Mouse (Mus musculus): ENCODE results near the gene Dido1. TPM values are rescaled to one million over a fixed set of nuclear protein-coding genes. Genes with fewer than 3 reads are reported as not detected.
A peak's percentile ranks its signal among the peaks of the same experiment; 100 is the strongest.

Gene Dido1
- polyA plus RNA-seq, 2 experiments: 26.4 to 39.7 TPM

DNA sequence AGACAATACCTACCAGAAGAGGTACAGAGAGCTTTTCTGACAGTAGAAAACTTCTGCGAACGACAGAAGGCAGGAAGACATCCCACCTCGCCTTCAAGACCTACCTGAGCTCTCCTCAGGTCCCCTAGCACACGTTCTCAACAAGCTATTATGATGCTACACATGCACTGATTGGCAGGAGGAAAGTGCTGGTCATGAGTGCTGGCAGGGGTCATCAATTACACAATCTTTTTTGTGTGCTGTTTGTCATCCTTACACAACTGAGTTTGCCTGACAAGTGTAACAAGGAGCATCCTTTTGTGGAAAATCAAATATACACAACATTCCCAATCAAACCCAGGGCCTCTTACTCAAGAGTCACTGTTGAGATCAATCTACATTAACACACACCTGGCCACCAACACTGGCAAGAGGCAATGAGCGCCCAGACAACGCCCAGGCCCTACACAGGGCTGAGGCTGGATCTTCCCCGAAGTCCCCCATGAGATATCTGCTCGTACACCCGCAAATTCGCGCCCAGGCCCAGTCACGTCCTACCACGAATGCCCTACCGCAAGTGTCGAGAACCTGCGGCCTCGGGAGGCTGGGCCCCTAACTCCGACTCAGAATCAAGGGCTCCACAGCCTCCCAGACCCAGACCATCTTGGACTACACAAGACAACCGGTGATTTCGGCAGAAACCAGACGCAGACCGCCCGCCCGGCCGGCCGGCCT is 8.6 kb downstream of the Dido1 start:
- peak overlapping the region; percentile 92 for H3K27ac ChIP-seq (replicated peaks; ENCODE audit: low read depth, low read length)

DNA sequence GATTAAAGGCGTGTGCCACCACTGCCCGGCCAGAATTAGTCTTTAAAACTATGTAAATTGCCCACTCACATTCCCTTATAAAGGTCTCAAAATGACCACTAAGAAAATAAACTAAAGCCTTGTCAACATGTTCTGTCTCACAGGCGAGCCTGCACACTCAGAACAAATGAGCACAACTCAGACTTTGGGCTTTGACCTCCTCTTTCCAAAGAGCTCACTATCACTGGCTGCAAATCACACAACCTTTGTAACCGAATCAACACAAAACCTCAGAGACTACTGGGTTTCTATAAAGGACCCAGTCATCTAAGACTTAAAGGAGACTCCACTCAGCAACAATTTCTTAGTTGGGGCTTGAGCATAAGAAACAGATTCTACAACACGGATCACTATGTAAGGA is 9.3 kb downstream of the Dido1 start:
- Histone ChIP-seq H3K36me3 (ENCODE audit: control insufficient read depth, insufficient read depth, low read length) (no peaks in the 10 kb centered on the region), H3K4me3 (replicated peaks; ENCODE audit: low read length) (peak overlapping the region; percentile 93), H3K9ac (ENCODE audit: low read depth, low read length, severe bottlenecking) (peak overlapping the region; percentile 97), H3K27me3 (ENCODE audit: control insufficient read depth, insufficient read depth, low read length) (no peaks in the 10 kb centered on the region), H3K4me1 (ENCODE audit: control insufficient read depth, insufficient read depth, low read length) (peaks cover 25% of the 10 kb centered on the region), H3K4me2 (replicated peaks; ENCODE audit: low read depth, low read length, severe bottlenecking) (peak overlapping the region; percentile 94), H3K9me3 (ENCODE audit: control insufficient read depth, low read length) (no peaks in the 10 kb centered on the region), H3K27ac (replicated peaks; ENCODE audit: low read depth, low read length) (no peak overlapping the region)
- 77% methylated on average over 5 of the region's 5 CpGs for WGBS
- no peak for DNase-seq (ENCODE audit: low spot score)
- ATAC-seq (ENCODE audit: low FRiP score, low read depth): no peak
- TF ChIP-seq POLR2A (IDR thresholded peaks at IDR 0.05; ENCODE audit: borderline replicate concordance, extremely low read depth, insufficient read depth, insufficient read length): no peak

More for the DNA sequence above, 8.6 kb downstream of the Dido1 start:
- DNase-seq (ENCODE audit: low spot score) (peak; percentile 26), ATAC-seq (ENCODE audit: low FRiP score, low read depth) (no peak)
- 7% methylated on average over 23 of the region's 26 CpGs for WGBS
- Histone ChIP-seq H3K36me3 (ENCODE audit: control insufficient read depth, insufficient read depth, low read length) (0 out of 2 replicates have a peak, but pooled peaks cover 3% of the 10 kb centered on the region), H3K9me3 (ENCODE audit: control insufficient read depth, low read length) (no peaks in the 10 kb centered on the region), H3K27me3 (ENCODE audit: control insufficient read depth, insufficient read depth, low read length) (no peaks in the 10 kb centered on the region), H3K4me2 (replicated peaks; ENCODE audit: low read depth, low read length, severe bottlenecking) (peak overlapping the region; percentile 94), H3K4me3 (replicated peaks; ENCODE audit: low read length) (peak overlapping the region; percentile 93), H3K9ac (ENCODE audit: low read depth, low read length, severe bottlenecking) (peak overlapping the region; percentile 97), H3K4me1 (ENCODE audit: control insufficient read depth, insufficient read depth, low read length) (peaks cover 25% of the 10 kb centered on the region)
- TF ChIP-seq POLR2A (IDR thresholded peaks at IDR 0.05; ENCODE audit: borderline replicate concordance, extremely low read depth, insufficient read depth, insufficient read length): no peak

DNA sequence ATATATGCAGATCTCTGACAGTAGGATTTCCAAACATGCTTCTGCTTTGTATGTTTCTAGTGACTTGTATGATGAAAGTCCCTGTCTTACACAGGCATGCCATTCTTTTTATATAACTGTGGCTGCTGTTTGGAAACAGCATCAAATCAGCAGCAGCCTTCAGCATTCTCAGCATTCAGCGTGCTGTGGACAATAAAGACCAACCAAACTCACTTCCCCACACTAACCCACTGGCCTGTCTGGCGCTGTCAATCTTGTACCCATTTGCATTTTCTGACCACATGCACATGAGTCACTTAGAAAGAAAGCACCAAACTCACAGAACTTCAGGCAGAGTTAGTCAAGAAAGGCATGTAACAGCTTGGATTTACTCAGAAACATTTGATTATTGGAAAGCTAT is 14.6 kb downstream of the Dido1 start:
- no peaks in the 10 kb centered on the region for H3K27me3 ChIP-seq (ENCODE audit: control insufficient read depth, insufficient read depth, low read length)
- 86% methylated on average over 2 of the region's 2 CpGs for WGBS
- H3K36me3 ChIP-seq (ENCODE audit: control insufficient read depth, insufficient read depth, low read length): peaks cover 8% of the 10 kb centered on the region
- H3K4me2 ChIP-seq (replicated peaks; ENCODE audit: low read depth, low read length, severe bottlenecking): no peak overlapping the region
- H3K27ac ChIP-seq (replicated peaks; ENCODE audit: low read depth, low read length): no peak overlapping the region
- DNase-seq (ENCODE audit: low spot score) (no peak), ATAC-seq (ENCODE audit: low FRiP score, low read depth) (no peak)
- H3K4me3 ChIP-seq (replicated peaks; ENCODE audit: low read length): no peak overlapping the region
- H3K9me3 ChIP-seq (ENCODE audit: control insufficient read depth, low read length): no peaks in the 10 kb centered on the region
- H3K9ac ChIP-seq (ENCODE audit: low read depth, low read length, severe bottlenecking): no peak overlapping the region
- TF ChIP-seq POLR2A (IDR thresholded peaks at IDR 0.05; ENCODE audit: borderline replicate concordance, extremely low read depth, insufficient read depth, insufficient read length): no peak
- H3K4me1 ChIP-seq (ENCODE audit: control insufficient read depth, insufficient read depth, low read length): peaks cover 7% of the 10 kb centered on the region

DNA sequence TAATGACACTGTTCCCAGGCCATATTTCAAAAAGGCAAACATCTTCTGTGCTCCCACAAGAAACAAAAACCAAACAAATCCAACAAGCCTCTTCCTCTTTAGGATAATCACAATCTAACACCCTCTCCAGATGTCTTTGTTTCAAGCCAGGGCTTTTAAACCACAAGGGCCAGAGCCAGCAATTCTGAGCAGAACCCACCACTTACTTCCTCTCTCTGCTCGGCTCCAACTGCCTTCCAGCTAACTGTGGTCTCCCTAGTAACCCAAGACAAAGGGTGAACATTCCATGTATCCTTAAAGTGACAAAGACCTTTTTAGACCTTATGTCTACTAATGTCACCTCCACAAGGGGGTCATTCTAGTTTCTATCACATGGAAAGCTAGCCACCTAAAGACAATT is 17.2 kb downstream of the Dido1 start:
- peaks cover 34% of the 10 kb centered on the region for H3K36me3 ChIP-seq (ENCODE audit: control insufficient read depth, insufficient read depth, low read length)
- no peak overlapping the region for H3K27ac ChIP-seq (replicated peaks; ENCODE audit: low read depth, low read length)
- 6% methylated on average over 1 of the region's 1 CpGs for WGBS
- DNase-seq (ENCODE audit: low spot score) (no peak), ATAC-seq (ENCODE audit: low FRiP score, low read depth) (no peak)
- no peak overlapping the region for H3K4me2 ChIP-seq (replicated peaks; ENCODE audit: low read depth, low read length, severe bottlenecking)
- no peaks in the 10 kb centered on the region for H3K27me3 ChIP-seq (ENCODE audit: control insufficient read depth, insufficient read depth, low read length)
- no peaks in the 10 kb centered on the region for H3K9me3 ChIP-seq (ENCODE audit: control insufficient read depth, low read length)
- H3K9ac ChIP-seq (ENCODE audit: low read depth, low read length, severe bottlenecking): no peak overlapping the region
- TF ChIP-seq POLR2A (IDR thresholded peaks at IDR 0.05; ENCODE audit: borderline replicate concordance, extremely low read depth, insufficient read depth, insufficient read length): no peak
- no peaks in the 10 kb centered on the region; the same call in 1 of the 2 replicates for H3K4me1 ChIP-seq (ENCODE audit: control insufficient read depth, insufficient read depth, low read length)
- H3K4me3 ChIP-seq (replicated peaks; ENCODE audit: low read length): no peak overlapping the region

DNA sequence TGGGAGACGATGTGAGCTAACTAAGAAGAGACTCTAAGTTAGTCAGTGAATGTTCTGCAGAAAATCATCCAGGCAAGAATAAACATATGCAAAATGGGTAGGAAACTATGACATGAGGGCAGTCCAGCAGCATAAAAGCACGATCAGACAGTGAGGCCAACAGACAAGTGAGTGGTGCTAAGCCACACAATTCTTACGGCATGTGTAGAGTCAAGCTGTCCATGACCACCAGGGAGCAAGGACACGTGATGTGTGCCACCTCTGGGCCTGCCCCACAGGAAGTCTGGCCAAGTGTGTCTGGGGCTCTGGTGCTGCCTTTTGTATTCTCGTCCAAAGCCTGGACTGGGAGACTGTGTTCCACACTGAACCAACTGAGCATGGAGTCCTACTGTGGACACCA is 20.0 kb downstream of the Dido1 start:
- no peak overlapping the region for H3K9ac ChIP-seq (ENCODE audit: low read depth, low read length, severe bottlenecking)

More for the DNA sequence above, 20.0 kb downstream of the Dido1 start:
- no peak for DNase-seq (ENCODE audit: low spot score)
- H3K4me1 ChIP-seq (ENCODE audit: control insufficient read depth, insufficient read depth, low read length): no peaks in the 10 kb centered on the region
- H3K4me3 ChIP-seq (replicated peaks; ENCODE audit: low read length): no peak overlapping the region
- no peak for ATAC-seq (ENCODE audit: low FRiP score, low read depth)
- H3K27ac ChIP-seq (replicated peaks; ENCODE audit: low read depth, low read length): no peak overlapping the region
- TF ChIP-seq POLR2A (IDR thresholded peaks at IDR 0.05; ENCODE audit: borderline replicate concordance, extremely low read depth, insufficient read depth, insufficient read length): no peak
- H3K27me3 ChIP-seq (ENCODE audit: control insufficient read depth, insufficient read depth, low read length): no peaks in the 10 kb centered on the region
- H3K36me3 ChIP-seq (ENCODE audit: control insufficient read depth, insufficient read depth, low read length): peaks cover 62% of the 10 kb centered on the region
- WGBS: 79% methylated on average over 5 of the region's 5 CpGs
- no peaks in the 10 kb centered on the region for H3K9me3 ChIP-seq (ENCODE audit: control insufficient read depth, low read length)
- H3K4me2 ChIP-seq (replicated peaks; ENCODE audit: low read depth, low read length, severe bottlenecking): no peak overlapping the region
